Mouse (Mus musculus) heart, embryonic 11.5 days (tissue): ENCODE measurements at regions not wholly inside any gene's neighbourhood (a gene's known extent, or its start where the extent isn't known, plus 50 kb on each side); places are given as distances from the start of the nearest gene placed in this dataset.

Experiments used
- ATAC-seq: fragments of 200-750 bp; cut with Nextera tagmentation; replicated peaks from 2 replicates; pipeline ENCODE4 v1.8.0; 2017; ENCODE audit warnings: moderate library complexity; ENCODE audit not compliant: insufficient number of reproducible peaks, low FRiP score, low TSS enrichment
- H3K27ac ChIP-seq: fragments of 300-500 bp; sonication (generic); 2 replicates; pipeline ENCODE4 v1.5.1; 2014; ENCODE audit warnings: mild to moderate bottlenecking, low read depth, low read length
- H3K27me3 ChIP-seq: fragments of 300-500 bp; sonication (generic); 2 replicates; pipeline ENCODE4 v1.6.1; 2014; ENCODE audit warnings: mild to moderate bottlenecking, low read length, mixed read lengths; ENCODE audit not compliant: control insufficient read depth, insufficient read depth
- H3K36me3 ChIP-seq: fragments of 300-500 bp; sonication (generic); 2 replicates; pipeline ENCODE4 v1.6.1; 2014; ENCODE audit warnings: mild to moderate bottlenecking, low read length, moderate library complexity, mixed read lengths; ENCODE audit not compliant: control insufficient read depth, insufficient read depth
- H3K4me1 ChIP-seq: fragments of 300-500 bp; sonication (generic); 2 replicates; pipeline ENCODE4 v1.6.1; 2014; ENCODE audit warnings: low read length; ENCODE audit not compliant: control insufficient read depth, insufficient read depth
- H3K4me2 ChIP-seq: fragments of 300-500 bp; sonication (generic); 2 replicates; pipeline ENCODE4 v1.6.1; 2014; ENCODE audit warnings: mild to moderate bottlenecking, moderate library complexity
- H3K4me3 ChIP-seq: fragments of 300-500 bp; sonication (generic); 2 replicates; pipeline ENCODE4 v1.5.1; 2014; ENCODE audit warnings: low read depth, low read length
- H3K9ac ChIP-seq: fragments of 300-500 bp; sonication (generic); 2 replicates; pipeline ENCODE4 v1.6.1; 2014; ENCODE audit warnings: mild to moderate bottlenecking, low read depth, low read length, moderate library complexity
- H3K9me3 ChIP-seq: fragments of 300-500 bp; sonication (generic); replicated peaks from 2 replicates; pipeline ENCODE4 v1.6.1; 2016; ENCODE audit warnings: low read length; ENCODE audit not compliant: control insufficient read depth
- WGBS: fragments of 180-500 bp; shearing (Covaris S2); extraction: QIAGEN DNeasy Blood & Tissue Kit; methylation state at CpG from one replicate; pipeline ENCODE4 v1.1.7; 2014; ENCODE audit not compliant: insufficient replicate concordance; 5-methylcytosine and 5-hydroxymethylcytosine counted together

GRCm38 (mm10) chr14:25031756-25032680 is 427.0 kb upstream of the Zmiz1 start:
- H3K9ac ChIP-seq = no peak overlapping the region
- H3K36me3 ChIP-seq = no peaks in the 10 kb centered on the region
- 75% methylated on average over 12 of the region's 12 CpGs for WGBS
- H3K4me2 ChIP-seq = no peak overlapping the region
- H3K4me1 ChIP-seq = no peaks in the 10 kb centered on the region
- no peak overlapping the region for H3K27ac ChIP-seq
- no peaks in the 10 kb centered on the region for H3K9me3 ChIP-seq
- no peak overlapping the region for H3K4me3 ChIP-seq
- H3K27me3 ChIP-seq = no peaks in the 10 kb centered on the region
- ATAC-seq = no peak

DNA sequence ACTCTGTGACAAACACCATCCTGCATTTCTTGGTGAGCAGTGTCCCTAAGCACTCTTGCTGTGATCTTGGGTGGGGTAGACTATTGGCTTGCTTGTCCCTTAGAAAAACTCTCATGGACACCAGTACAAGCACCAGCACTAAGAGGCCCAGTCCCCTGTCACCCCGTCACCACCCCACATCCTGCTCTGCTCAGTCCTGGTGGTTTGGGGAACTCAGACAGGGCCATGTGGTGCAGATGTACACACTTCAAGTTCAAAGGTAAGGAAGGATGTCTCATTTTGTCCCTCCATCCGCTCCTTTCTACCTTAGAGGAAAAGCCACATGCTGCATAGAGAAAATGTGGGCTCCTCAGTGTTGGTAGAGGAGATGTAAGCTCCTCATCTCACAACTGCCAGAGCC is 426.1 kb upstream of the Zmiz1 start:
- Histone ChIP-seq H3K4me3 (no peak overlapping the region), H3K27me3 (no peaks in the 10 kb centered on the region), H3K27ac (no peak overlapping the region), H3K9me3 (no peaks in the 10 kb centered on the region), H3K9ac (no peak overlapping the region), H3K4me1 (no peaks in the 10 kb centered on the region), H3K36me3 (no peaks in the 10 kb centered on the region), H3K4me2 (no peak overlapping the region)
- WGBS = 84% methylated on average over 2 of the region's 2 CpGs
- ATAC-seq = no peak; the same call in 1 of the 2 replicates

DNA sequence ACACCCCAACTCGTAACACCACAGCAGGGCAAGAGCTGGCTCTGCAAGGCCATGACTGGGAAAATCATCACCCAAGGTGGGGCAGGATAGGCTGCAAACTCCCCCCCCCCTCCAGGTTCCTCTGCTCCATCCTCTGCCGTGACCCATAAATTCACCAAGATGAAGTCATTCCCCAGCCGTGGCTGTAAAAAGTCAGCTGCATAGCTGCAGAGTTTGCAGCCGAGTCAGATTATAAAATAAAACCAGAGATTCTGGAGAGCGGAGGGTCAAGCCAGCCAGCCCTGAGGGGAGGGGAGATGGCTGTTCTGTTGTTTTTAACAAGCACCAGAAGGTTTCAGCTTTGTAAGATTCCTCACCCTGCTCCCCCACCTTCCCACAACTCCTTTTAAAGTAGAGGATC is 416.7 kb upstream of the Zmiz1 start:
- Histone ChIP-seq H3K9ac (no peak overlapping the region), H3K9me3 (no peaks in the 10 kb centered on the region), H3K4me2 (no peak overlapping the region), H3K4me1 (peaks cover 10% of the 10 kb centered on the region), H3K27me3 (no peaks in the 10 kb centered on the region), H3K36me3 (no peaks in the 10 kb centered on the region), H3K4me3 (no peak overlapping the region), H3K27ac (no peak overlapping the region)
- 35% methylated on average over 5 of the region's 5 CpGs for WGBS
- no peak for ATAC-seq

DNA sequence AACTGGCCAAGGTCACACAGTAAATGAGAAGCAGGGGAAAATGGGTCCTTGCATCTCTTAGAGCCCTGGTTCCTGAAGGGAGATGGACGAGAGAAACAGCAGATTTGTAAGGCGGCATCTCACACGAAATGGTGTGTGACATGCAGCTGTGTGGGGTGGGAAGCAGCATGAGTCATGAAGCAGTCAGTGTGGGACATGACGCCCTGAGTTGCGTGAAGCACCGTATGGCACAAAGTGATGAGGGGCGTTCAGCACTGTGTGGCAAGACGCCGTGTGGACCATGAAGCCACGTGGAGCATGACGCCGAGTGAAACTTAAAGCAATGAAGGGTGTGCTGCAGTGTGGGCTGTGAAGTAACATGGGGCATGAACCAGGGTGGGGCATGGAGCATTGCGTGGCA is 414.9 kb upstream of the Zmiz1 start:
- H3K4me2 ChIP-seq = no peak overlapping the region
- no peak overlapping the region for H3K27ac ChIP-seq
- no peaks in the 10 kb centered on the region for H3K27me3 ChIP-seq
- WGBS = 88% methylated on average over 13 of the region's 13 CpGs
- H3K9ac ChIP-seq = no peak overlapping the region
- no peak overlapping the region for H3K4me3 ChIP-seq
- H3K4me1 ChIP-seq = peaks cover 10% of the 10 kb centered on the region
- ATAC-seq = no peak
- H3K9me3 ChIP-seq = no peaks in the 10 kb centered on the region
- no peaks in the 10 kb centered on the region for H3K36me3 ChIP-seq

GRCm38 (mm10) chr14:25044867-25045266 is 414.1 kb upstream of the Zmiz1 start:
- ATAC-seq = no peak
- peaks cover 10% of the 10 kb centered on the region for H3K4me1 ChIP-seq
- no peak overlapping the region for H3K4me2 ChIP-seq
- no peaks in the 10 kb centered on the region for H3K36me3 ChIP-seq
- H3K4me3 ChIP-seq = no peak overlapping the region
- H3K27me3 ChIP-seq = no peaks in the 10 kb centered on the region
- no peaks in the 10 kb centered on the region for H3K9me3 ChIP-seq
- WGBS = 45% methylated on average over 7 of the region's 7 CpGs
- H3K27ac ChIP-seq = no peak overlapping the region
- H3K9ac ChIP-seq = no peak overlapping the region

DNA sequence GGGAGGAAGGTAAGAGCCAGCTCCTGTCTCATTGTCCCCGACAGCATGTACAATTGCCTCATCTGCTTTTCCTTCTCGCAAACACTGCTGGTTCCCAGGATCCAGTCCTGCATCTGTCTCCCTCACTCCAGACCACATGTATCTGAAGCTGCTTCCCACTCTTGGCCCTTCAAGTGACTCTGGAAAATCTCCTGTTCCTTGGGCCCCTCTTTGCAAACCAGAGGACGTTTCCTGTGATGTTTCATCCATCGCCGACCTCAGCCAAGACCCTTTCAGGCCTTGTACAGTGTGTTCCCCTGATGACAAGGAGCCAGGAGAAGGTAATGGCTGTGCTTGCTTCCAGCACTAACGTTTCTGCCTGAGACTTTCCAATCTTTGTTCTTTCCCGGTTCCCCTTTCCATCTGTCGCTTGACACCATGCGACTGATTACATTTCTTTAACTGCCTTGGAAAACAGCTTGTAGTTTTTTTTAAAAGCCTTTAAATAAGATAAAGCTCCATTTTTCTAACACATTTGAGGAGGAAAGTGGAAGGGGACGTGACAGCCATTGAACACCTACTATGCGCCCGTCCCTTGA is 408.2 kb upstream of the Zmiz1 start:
- no peak for ATAC-seq
- H3K9me3 ChIP-seq = no peaks in the 10 kb centered on the region
- H3K4me1 ChIP-seq = peaks cover 7% of the 10 kb centered on the region; the same call in 1 of the 2 replicates
- no peak overlapping the region for H3K4me3 ChIP-seq
- no peak overlapping the region for H3K9ac ChIP-seq
- H3K36me3 ChIP-seq = no peaks in the 10 kb centered on the region
- H3K27ac ChIP-seq = peak overlapping the region; percentile 32; the same call in 1 of the 2 replicates
- H3K27me3 ChIP-seq = no peaks in the 10 kb centered on the region; the same call in 1 of the 2 replicates
- no peak overlapping the region for H3K4me2 ChIP-seq
- WGBS = 50% methylated on average over 12 of the region's 12 CpGs

DNA sequence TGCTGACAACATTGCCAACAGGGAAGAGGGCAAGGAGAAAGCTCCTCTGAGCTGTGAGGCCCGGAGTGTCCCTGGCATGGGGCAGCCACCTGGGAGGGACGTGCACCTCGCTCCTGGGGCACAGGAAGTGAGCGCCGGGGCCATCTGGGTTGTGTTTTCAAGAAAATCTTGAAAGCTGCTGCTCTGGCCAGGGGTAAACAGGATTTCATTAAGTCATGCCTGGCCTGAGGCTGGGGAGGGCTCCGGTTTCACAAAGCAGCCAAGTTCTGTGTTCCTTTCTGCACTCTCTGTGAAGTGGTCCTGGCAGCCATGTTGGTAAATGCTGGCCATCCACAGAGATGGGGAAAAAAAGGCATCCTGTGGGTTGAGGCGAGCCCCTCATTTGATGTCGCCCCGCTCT is 406.8 kb upstream of the Zmiz1 start:
- no peaks in the 10 kb centered on the region for H3K9me3 ChIP-seq
- 60% methylated on average over 9 of the region's 9 CpGs for WGBS
- no peak overlapping the region for H3K4me2 ChIP-seq
- H3K4me1 ChIP-seq = peaks cover 7% of the 10 kb centered on the region; the same call in 1 of the 2 replicates
- no peaks in the 10 kb centered on the region for H3K36me3 ChIP-seq
- H3K9ac ChIP-seq = 0 out of 2 replicates have a peak overlapping the region, but pooled peaks have one; percentile 0
- no peaks in the 10 kb centered on the region; the same call in 1 of the 2 replicates for H3K27me3 ChIP-seq
- H3K4me3 ChIP-seq = no peak overlapping the region
- no peak for ATAC-seq
- no peak overlapping the region for H3K27ac ChIP-seq

DNA sequence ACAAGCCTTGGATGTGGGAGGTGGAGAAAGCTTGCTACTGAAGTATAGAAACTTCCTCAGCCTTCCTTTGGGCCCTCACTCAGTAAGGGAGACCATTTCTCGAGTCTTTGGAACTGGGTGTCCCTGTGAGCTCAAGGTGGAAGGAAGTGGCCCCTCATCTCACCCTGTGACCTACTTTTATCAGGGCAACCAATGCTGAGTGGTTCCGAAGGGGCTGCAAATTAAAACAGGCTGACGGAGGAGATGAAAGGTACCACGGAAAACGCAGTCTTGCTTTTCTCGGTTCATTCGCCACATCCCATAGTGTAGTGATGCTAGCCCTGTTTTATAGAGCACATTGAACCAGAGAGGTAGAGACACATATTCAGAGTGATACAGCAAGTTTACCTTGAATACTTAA is 399.6 kb upstream of the Zmiz1 start:
- Histone ChIP-seq H3K4me1 (peaks cover 15% of the 10 kb centered on the region), H3K4me3 (no peak overlapping the region), H3K9ac (no peak overlapping the region), H3K27ac (no peak overlapping the region), H3K36me3 (no peaks in the 10 kb centered on the region), H3K27me3 (no peaks in the 10 kb centered on the region), H3K4me2 (no peak overlapping the region), H3K9me3 (no peaks in the 10 kb centered on the region)
- ATAC-seq = no peak
- WGBS = 66% methylated on average over 7 of the region's 7 CpGs
